Mouse (Mus musculus): Measurements from ENCODE around the gene Actn4.

DNA sequence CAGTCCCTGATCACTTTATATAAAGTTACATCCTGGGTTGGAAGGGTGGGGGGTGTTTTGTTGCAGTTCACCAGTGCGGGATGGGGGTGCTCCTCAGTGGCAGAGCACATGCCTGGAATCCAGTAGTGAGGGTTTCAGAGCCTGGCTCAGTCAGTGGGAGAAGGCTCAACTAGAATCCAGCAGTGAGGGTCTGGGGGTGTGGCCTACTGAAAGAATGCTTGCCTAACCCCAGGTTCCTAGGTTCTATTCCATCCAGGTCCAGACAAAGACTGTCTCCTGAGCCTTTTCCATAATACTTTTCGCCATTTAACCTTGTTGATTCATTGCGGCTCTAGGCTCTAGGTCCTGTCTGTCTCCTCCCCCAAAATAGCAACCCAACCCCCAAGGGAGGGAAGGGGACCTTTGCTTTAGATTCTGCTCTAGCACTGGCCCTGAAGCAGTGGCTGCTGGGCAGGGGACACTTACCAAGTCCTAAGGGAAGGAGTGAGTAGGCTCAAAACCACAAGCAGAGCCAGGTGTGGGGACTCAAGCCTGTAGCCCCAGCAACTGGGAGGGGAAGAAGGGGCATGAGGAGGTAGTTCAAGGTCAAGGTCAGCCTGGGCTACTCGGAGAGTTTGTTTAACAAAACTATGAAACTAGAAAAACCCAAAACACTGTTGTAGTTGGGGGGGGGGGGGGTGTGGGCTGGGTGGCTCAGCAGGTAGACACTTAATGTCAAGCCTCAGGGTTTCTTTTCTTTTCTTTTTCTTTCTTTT, 4.8 kb upstream of the Actn4 start:
- TF ChIP-seq CTCF (IDR thresholded peaks at IDR 0.05; ENCODE audit: low read depth, low read length): no peak
- no peak for TF ChIP-seq POLR2A (IDR thresholded peaks at IDR 0.05; ENCODE audit: borderline replicate concordance, low read depth, low read length)
